Mouse (Mus musculus) left cerebral cortex, adult 18-20 months (tissue): ENCODE data around the gene Ankub1. TPM values are rescaled to one million over a fixed set of nuclear protein-coding genes. Genes with fewer than 3 reads are reported as not detected.
A peak's percentile ranks its signal among the peaks of the same experiment; 100 is the strongest.

ENCODE experiments used
- DNase-seq, 2 experiments: peaks; one replicate each; pipeline ENCODE4 v3.0.0; 2021 to 2022; ENCODE audit warnings: low spot score in 2 of 2, mixed read lengths in 1 of 2
- long read RNA-seq, 2 experiments: library from polyadenylated mRNA; stranded (forward); transcript quantifications; one replicate each; pipeline ENCODE4 v2.0.0; 2021
- total RNA-seq, 2 experiments: library from RNA; stranded (reverse); gene quantifications; 2 replicates each; pipeline ENCODE4 v1.2.3; 2021

Ankub1 gene
- total RNA-seq: 1 to 10 TPM in 1 of 2 experiments, under 1 TPM in 1; 0.91 to 1.8 TPM
- long read RNA-seq, experiment 1, partial matches to known transcripts: 0 of 2 reads
- long read RNA-seq, experiment 1, other reads (novel, unspliced or antisense): 0 of 2 reads
- long read RNA-seq, experiment 2, partial matches to known transcripts: 0 of 1 reads
- long read RNA-seq, experiment 2, other reads (novel, unspliced or antisense): 0 of 1 reads

DNA sequence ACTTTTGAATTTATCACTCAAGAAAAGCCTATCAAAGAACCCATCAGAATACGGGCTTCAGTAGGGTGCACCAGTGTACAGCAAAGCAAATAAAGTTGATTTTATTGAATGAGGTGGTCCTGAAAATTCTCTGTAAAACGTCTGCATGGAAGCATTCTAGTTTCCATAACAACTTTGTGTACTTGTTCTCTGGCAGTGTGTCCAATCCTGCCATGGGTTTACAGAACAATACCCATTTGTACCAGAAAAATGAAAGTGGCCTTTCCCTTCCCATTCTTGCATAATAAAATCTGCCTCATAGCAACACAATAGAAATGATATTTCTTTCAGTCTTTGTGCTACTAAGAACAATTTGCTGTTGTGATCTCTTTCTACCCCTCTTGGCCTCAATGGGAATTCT, at the start of gene Ankub1:
Gene Ankub1 (minus strand): TSS at position 81 of the 400 bp plus-strand sequence.
- no peak for DNase-seq

GRCm38 (mm10) chr3:57739830-57740229, 47.2 kb upstream of the Ankub1 start:
- no peak for DNase-seq

DNA sequence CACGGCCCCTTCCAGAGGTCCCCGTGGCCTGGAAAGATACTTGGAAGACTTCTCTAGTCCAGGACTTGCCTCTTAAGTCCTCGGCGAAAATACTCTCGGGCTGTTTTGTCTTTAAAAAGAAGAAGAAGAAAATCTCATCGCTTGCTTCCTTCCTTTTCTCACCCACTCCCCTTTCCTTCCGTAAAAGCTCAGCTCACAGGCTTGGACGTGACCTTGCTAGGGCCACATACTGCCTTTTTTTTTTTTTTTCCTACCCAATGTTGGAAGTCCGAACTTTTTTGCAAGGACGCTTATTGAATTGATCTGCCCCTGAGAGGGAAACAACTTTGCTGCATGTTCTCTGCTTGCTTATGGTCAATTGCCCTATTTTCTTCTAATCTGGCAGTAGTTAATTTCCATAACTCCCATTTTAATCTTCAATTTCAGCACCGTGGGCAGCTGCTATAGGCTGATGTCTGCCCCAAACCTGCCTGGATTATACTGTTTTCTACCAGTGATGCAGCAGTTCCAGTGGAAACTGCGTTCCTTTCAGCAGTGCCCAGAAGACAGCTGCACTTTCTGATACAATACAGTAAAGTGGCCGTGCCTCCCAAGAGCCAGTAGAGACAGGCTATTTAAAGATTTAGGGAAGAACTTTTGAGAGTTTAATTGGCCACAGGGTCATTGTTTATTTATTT, 44.0 kb upstream of the Ankub1 start:
- DNase-seq: no peak

DNA sequence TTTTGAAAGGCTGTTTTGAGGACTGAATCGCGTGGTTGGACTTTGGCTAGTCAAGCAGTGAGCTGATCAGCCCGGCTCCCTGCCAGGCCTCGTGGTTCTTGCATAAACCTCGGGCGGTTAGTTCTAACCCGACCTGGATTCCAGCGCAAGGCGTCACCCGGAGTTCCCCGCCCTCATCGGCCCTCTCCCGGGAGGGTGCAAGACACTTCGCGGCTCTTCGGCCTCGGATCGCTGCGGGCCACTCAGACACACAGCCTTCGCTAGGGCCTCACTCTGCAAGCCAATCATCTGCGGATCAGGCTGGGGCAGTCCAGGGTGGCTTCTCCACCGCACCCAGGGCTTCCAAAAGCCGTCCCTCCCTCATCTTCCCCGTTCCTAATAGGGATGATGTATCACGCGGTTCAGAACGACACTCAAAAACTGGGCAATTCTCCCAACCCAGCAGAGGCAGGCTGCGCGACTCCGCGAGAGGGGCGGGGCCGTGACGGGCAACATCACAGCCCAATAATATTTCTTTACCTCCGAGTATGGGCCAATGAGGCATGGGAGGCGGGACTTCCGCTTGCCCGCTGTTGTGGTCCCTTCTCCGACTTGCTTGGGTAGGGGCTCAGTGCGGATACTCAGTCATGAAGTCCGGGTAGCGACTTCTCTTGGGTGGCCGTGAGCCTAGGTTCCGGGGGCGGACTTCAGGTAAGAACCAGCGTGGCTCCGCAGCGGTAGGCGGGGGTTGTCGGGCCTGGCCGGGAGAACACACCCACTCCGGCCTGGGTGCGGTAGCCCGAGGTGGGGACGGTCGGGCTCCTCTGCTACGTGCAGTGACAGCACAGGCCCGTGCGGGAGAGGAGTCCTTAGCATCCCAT, 43.1 kb upstream of the Ankub1 start, which contains the start of gene Rnf13:
Gene Rnf13 (plus strand): TSS at position 552 of the 860 bp plus-strand sequence.
- DNase-seq: peak; percentile 97 to 98

GRCm38 (mm10) chr3:57732206-57732915, 39.8 kb upstream of the Ankub1 start:
- no peak for DNase-seq

DNA sequence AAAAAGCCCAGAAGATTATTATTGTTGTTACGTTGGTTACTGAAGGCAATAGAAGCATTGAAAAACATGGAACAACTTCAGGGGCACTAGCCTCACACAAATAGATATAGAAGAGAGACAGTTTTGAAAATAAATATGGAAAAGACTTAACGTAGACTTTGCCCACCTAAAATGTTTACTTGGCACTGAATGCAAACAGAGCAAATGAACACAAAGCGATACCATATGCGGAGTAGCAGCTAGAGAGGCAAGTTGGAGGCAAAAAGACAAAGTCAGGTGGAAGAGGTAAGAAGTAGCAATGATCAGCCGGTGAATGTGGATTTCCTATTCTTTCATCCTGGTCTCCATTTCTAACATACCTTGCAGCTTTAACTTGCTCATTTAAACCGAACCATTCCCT, 21.6 kb upstream of the Ankub1 start:
- DNase-seq: no peak

GRCm38 (mm10) chr3:57696779-57697178, 4.2 kb upstream of the Ankub1 start:
- no peak for DNase-seq

DNA sequence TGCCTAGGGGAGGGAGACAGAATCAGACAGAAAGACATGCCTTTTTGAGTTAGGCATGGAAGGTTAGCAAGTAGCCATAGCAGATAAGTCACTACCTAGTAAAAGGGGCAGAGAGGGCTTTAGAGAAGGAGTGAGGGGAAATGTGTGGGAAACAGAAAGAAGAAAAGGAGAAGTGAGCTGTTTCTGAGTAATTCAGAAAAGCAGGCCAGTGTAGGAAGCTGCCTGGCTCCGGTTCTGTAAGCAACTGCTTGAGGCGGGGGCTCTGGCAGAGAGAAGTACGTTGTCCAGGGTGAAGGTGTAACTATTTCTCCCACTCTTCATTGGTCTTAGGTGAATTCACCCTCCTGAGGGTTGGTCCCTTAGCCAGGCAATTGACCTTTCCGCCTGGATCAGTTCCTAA, 3.6 kb upstream of the Ankub1 start:
- DNase-seq: no peak

DNA sequence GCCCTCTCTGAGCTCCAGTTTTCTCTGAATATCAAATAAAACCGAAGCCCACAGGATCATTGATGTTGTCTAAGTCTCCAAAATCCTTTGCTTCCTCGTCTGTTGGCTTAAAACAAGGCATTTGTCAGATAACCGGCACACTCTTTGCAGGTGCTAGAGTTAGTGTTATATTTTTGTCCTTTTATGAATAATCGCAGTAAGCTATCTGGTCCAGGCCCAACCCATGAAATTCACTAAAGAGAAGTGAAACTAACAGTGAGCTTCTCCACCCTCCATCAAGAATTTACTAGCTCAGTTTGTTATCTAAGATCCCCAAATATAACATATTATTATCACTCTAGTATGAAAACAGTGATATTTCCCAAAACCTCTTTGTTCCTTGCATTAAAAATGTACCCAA, 827 bp downstream of the Ankub1 start:
- DNase-seq: no peak

GRCm38 (mm10) chr3:57677786-57678185, 14.8 kb downstream of the Ankub1 start:
- DNase-seq: peak; percentile 4 to 5

DNA sequence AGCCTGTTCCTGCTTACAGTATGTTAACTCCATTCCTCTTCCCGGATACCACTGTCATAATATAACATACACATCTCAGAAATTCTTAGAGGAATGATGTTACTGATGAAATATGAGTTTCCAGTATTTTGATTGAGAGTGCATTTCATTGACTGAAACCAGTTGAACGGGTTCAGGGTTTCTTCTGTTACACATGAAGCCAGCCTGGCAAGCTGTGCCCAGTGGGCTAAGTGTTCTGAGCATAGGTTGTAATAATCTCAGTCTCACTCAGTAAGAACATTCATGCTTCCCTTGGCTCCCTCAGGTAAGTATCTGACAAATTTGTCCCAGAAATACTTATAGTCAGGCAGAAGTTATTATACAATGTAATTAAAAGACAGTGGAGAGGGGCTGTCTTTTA, 18.5 kb downstream of the Ankub1 start:
- DNase-seq: no peak

DNA sequence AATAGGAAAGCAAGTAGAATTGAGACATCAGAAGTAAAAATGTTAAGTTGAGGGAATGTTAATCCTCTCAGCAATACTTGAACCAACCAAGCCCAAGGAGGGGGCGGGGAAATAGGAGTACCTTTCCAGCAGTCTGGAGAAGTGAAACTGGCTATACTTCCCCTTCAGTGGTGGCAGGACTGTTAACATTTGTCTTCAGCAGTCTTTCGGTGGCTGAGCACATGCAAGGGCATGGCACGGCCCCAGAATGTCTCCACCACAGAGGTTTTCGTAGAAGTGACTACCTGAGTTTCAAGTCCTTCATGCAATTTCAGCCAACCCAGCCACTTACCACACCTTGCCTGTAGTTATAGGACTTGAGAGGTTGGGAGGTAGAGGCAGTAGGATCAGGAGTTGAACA, 19.0 kb downstream of the Ankub1 start:
- no peak for DNase-seq

GRCm38 (mm10) chr3:57667054-57667723, 25.4 kb downstream of the Ankub1 start:
- DNase-seq: peak; percentile 77 to 79

GRCm38 (mm10) chr3:57665880-57666279, 26.7 kb downstream of the Ankub1 start:
- no peak for DNase-seq

DNA sequence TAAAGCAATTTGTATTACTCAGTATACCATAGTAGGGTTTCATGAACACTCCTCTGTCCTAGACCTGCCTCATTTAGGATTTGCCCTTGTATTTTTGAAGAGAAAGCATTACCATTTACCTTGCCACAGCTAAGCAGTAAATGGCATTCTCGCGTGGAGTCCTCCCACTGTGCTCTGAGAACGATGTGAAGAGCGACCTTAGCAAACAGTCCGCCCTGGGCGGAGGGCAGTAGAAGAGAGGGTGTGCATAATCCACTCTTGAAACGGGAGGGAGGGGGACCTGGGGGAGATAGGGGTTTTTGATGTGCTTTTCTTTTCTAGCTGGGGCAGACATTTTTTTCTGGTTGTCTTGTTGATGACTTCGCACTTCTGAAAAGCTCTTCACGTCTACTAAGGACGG, 27.9 kb downstream of the Ankub1 start:
- no peak for DNase-seq

GRCm38 (mm10) chr3:57663731-57664130, 28.9 kb downstream of the Ankub1 start:
- peak; percentile 41 to 72 for DNase-seq

- DNase-seq: no peak
Observed at GRCm38 (mm10) chr3:57658608-57659007, 34.0 kb downstream of the Ankub1 start.

DNA sequence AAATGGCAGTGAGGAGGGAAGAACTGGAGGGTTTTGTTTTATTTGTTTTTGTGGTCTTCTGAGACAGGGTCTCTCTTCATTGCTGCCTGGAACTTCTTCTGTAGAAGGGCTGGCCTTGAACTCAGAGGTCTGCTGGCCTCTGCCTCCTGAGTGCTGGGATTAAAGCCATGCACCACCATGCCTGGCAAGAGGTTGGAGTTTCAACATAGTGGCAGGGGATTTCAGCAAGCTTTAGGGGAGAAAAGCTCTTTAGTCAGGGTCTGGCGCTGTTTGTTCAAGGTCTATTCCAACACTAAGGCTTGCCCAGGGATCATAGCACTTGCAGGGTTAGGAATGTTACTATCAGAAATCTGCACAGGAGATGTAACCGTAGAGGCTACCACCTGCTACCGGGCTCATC, 39.0 kb downstream of the Ankub1 start:
- DNase-seq: no peak

DNA sequence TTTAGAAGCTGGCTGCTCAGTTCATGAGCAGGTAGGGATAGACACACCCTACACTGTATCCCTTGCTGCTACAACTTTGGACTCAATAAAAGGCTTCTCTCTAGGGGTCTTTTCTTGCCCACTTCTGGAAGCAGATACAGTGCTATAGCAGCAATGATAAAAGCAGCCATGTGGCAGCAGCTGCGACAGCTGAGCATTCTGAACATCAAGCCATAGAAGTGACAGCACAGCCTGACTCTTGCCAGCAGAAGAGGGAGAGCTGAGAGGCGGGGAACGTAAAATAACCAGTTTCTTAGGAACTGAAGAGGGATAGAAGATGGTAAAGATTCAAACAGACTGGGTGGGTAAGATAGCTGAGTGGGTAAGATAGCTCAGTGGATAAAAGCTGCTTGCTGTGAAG, 40.1 kb downstream of the Ankub1 start:
- DNase-seq: no peak

GRCm38 (mm10) chr3:57651865-57652259, 40.7 kb downstream of the Ankub1 start:
- DNase-seq: no peak
